Mouse (Mus musculus) neural tube, embryonic 14.5 days (tissue): ENCODE data around the gene Lpo. TPM values are rescaled to one million over a fixed set of nuclear protein-coding genes. Genes with fewer than 3 reads are reported as not detected.
"Not testable (repeated sequence)": the region's sequence is repeated elsewhere in the genome, so short reads cannot be mapped to it uniquely, and the experiment has no call there.

Experiments
- ATAC-seq: fragments of 200-750 bp; cut with Nextera tagmentation; 2 replicates; pipeline ENCODE4 v1.8.0; 2017; ENCODE audit warnings: low read depth, mild to moderate bottlenecking, moderate TSS enrichment, moderate library complexity
- H3K27ac ChIP-seq: fragments of 300-500 bp; sonication (generic); 2 replicates; pipeline ENCODE4 v1.5.1; 2014; ENCODE audit warnings: low read depth, mild to moderate bottlenecking, control low read depth, low read length, moderate library complexity, mixed read lengths
- H3K27me3 ChIP-seq: fragments of 300-500 bp; sonication (generic); 2 replicates; pipeline ENCODE4 v1.6.1; 2014; ENCODE audit warnings: low read length; ENCODE audit not compliant: control insufficient read depth, insufficient read depth
- H3K36me3 ChIP-seq: fragments of 300-500 bp; sonication (generic); 2 replicates; pipeline ENCODE4 v1.6.1; 2014; ENCODE audit warnings: low read length, mixed read lengths; ENCODE audit not compliant: control insufficient read depth, insufficient read depth
- H3K4me1 ChIP-seq: fragments of 300-500 bp; sonication (generic); 2 replicates; pipeline ENCODE4 v1.6.1; 2014; ENCODE audit warnings: low read length; ENCODE audit not compliant: control insufficient read depth, insufficient read depth
- H3K4me2 ChIP-seq: fragments of 300-500 bp; sonication (generic); 2 replicates; pipeline ENCODE4 v1.6.1; 2014; ENCODE audit warnings: mild to moderate bottlenecking, low read depth, low read length, control low read depth
- H3K4me3 ChIP-seq: fragments of 300-500 bp; sonication (generic); 2 replicates; pipeline ENCODE4 v1.5.1; 2014; ENCODE audit warnings: low read depth, low read length, control low read depth, mixed read lengths
- H3K9ac ChIP-seq: fragments of 300-500 bp; sonication (generic); replicated peaks from 2 replicates; pipeline ENCODE4 v1.6.1; 2014; ENCODE audit warnings: low read depth, mild to moderate bottlenecking, control low read depth, low read length, mixed read lengths
- H3K9me3 ChIP-seq: fragments of 300-500 bp; sonication (generic); 2 replicates; pipeline ENCODE4 v1.6.1; 2016; ENCODE audit warnings: low read length; ENCODE audit not compliant: control insufficient read depth
- WGBS: fragments of 180-500 bp; shearing (Covaris S2); extraction: QIAGEN DNeasy Blood & Tissue Kit; methylation state at CpG from one replicate; pipeline ENCODE4 v1.1.7; 2014; 5-methylcytosine and 5-hydroxymethylcytosine counted together
- polyA plus RNA-seq: library from polyadenylated mRNA; unstranded; fragments of >200 nt; fragmentation: Nextera tagmentation; extraction: Ambion mirVana; gene quantifications from 2 replicates; pipeline ENCODE4 v1.2.1, GENCODE M21; 2014

Lpo gene
- 0.93 and 1.3 TPM in 2 replicates for polyA plus RNA-seq

DNA sequence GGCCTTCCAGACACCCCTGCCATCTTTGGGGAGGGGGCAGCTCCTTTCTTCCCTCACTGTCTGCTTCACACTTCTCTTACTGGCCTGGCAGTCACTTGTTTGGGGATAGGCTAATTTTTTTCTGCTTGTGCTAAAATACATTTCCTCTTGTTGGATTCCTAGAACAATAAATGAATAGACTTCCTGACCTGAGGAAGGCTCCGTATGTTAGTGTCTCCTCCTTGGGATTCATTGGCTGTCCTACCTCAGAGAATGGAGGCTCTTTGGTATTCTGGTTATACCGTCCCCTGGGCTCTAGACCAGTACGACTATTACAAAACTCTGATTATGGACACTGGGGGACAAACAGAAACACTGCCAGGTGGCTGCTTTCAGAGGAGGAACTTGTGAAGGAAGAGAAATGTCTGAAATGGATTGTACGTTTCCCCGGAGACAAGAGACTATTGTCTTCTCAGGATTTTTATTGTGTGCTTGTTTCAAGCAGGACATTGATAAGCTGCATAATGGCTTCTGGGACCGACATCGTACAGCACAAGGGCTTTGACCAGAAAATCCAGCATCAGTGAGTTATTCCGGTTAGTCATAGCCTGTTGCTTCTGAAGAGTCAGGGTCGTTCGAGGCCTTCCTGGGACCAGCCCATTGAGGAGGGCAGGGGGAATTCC lies at the start of gene Lpo:
Lpo (minus strand) TSS at position 51 of the 662 bp plus-strand sequence.
- H3K36me3 ChIP-seq, result no peaks in the 10 kb centered on the region
- H3K9me3 ChIP-seq, result no peaks in the 10 kb centered on the region
- 16% methylated on average over 10 of the region's 10 CpGs for WGBS
- no peak within 1 kb of the TSS for H3K27ac ChIP-seq
- no peak within 1 kb of the TSS for H3K4me2 ChIP-seq
- no peaks in the 10 kb centered on the region for H3K4me1 ChIP-seq
- no peak within 1 kb of the TSS for H3K4me3 ChIP-seq
- H3K9ac ChIP-seq, result no peak within 1 kb of the TSS
- no peak for ATAC-seq
- H3K27me3 ChIP-seq, result no peaks in the 10 kb centered on the region

GRCm38 (mm10) chr11:87875436-87875835 lies 47.3 kb upstream of the Lpo start, which contains the start of gene Epx:
Epx (minus strand) TSS chr11:87875536.
- WGBS, result 87% methylated on average over 6 of the region's 6 CpGs
- H3K4me3 ChIP-seq, result no peak within 1 kb of the TSS
- no peaks in the 10 kb centered on the region for H3K36me3 ChIP-seq
- H3K4me2 ChIP-seq, result no peak within 1 kb of the TSS
- H3K9ac ChIP-seq, result no peak within 1 kb of the TSS
- H3K9me3 ChIP-seq, result no peaks in the 10 kb centered on the region
- no peaks in the 10 kb centered on the region for H3K27me3 ChIP-seq
- no peak for ATAC-seq
- H3K4me1 ChIP-seq, result no peaks in the 10 kb centered on the region
- H3K27ac ChIP-seq, result no peak within 1 kb of the TSS

- Histone ChIP-seq H3K4me2 (no peak overlapping the region), H3K9me3 (no peaks in the 10 kb centered on the region), H3K27me3 (no peaks in the 10 kb centered on the region), H3K27ac (no peak overlapping the region), H3K36me3 (no peaks in the 10 kb centered on the region), H3K4me1 (no peaks in the 10 kb centered on the region), H3K4me3 (no peak overlapping the region), H3K9ac (no peak overlapping the region)
- no peak for ATAC-seq
- WGBS, result 46% methylated on average over 8 of the region's 8 CpGs
These were observed 43.7 kb upstream of the Lpo start for GRCm38 (mm10) chr11:87871766-87872165.

DNA sequence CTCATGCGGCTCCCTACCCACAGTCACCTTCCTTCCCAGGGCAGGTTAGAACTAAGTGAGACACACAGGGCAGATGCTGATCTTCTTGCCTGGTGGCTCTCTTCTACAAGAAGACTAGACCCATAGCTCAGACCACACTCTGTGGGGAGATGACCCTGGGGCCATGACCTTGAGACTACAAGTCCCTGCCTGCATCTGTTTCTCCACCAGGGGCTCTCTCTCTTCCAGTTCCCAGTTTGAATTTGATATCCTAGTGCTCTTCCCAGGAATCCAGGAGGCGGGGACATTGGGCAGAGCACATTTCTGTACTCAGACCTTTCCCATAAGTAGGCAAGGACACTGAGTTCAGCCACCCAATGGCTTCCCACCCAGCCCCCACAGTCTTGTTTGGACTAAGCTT lies 42.0 kb upstream of the Lpo start:
- Histone ChIP-seq H3K9ac (no peak overlapping the region), H3K27ac (no peak overlapping the region), H3K27me3 (no peaks in the 10 kb centered on the region), H3K4me2 (no peak overlapping the region), H3K4me1 (no peaks in the 10 kb centered on the region), H3K4me3 (no peak overlapping the region), H3K36me3 (no peaks in the 10 kb centered on the region), H3K9me3 (no peaks in the 10 kb centered on the region)
- ATAC-seq, result no peak
- WGBS, result 74% methylated on average over 2 of the region's 2 CpGs

DNA sequence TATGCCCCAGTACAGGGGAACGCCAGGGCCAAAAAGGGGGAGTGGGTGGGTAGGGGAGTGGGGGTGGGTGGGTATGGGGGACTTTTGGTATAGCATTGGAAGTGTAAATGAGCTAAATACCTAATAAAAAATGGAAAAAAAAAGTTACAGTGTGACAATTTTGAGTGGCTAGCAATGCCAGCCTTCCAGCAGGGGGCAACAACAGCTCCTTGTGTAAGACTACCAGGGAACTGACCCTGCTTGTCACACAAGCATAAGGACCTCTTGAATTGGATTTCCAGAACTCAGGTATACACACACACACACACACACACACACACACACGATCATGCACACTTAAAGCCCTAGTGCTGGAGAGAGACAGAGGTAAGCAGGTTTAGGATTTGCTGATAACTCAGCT lies 38.8 kb upstream of the Lpo start:
- not testable (repeated sequence) for ATAC-seq, H3K9ac ChIP-seq, H3K4me2 ChIP-seq, H3K27me3 ChIP-seq, H3K27ac ChIP-seq, H3K4me1 ChIP-seq, H3K9me3 ChIP-seq, H3K36me3 ChIP-seq, H3K4me3 ChIP-seq
- WGBS, result 92% methylated on average over 1 of the region's 2 CpGs

DNA sequence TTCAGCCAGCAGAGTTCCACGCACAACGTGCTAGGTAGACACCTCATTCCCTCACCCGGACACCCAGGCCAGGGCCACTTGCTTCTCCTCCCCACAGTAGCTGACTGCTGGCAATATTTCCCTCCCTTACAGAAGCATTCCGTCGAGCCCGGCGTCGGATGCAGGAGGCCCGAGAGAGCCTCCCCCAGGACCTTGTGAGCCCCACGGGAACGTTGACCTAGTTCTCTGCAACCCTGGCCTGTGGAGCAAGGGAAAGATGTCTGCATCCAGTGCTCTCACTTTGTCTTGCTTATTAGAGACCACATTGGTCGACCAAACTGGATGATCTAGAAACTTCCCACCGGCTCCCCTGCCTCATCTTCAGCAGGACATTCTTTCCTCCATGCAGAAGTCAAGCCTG lies 34.7 kb upstream of the Lpo start:
- H3K27me3 ChIP-seq, result no peaks in the 10 kb centered on the region
- no peaks in the 10 kb centered on the region for H3K4me1 ChIP-seq
- WGBS, result 96% methylated on average over 13 of the region's 13 CpGs
- H3K9ac ChIP-seq, result no peak overlapping the region
- H3K4me3 ChIP-seq, result no peak overlapping the region
- H3K36me3 ChIP-seq, result 0 out of 2 replicates have a peak, but pooled peaks cover 6% of the 10 kb centered on the region
- ATAC-seq, result no peak
- H3K9me3 ChIP-seq, result no peaks in the 10 kb centered on the region
- H3K27ac ChIP-seq, result no peak overlapping the region
- H3K4me2 ChIP-seq, result no peak overlapping the region

- 69% methylated on average over 9 of the region's 9 CpGs for WGBS
- Histone ChIP-seq H3K27ac (no peak overlapping the region), H3K9me3 (no peaks in the 10 kb centered on the region), H3K4me3 (no peak overlapping the region), H3K9ac (no peak overlapping the region), H3K4me2 (no peak overlapping the region), H3K27me3 (no peaks in the 10 kb centered on the region), H3K4me1 (no peaks in the 10 kb centered on the region), H3K36me3 (0 out of 2 replicates have a peak, but pooled peaks cover 7% of the 10 kb centered on the region)
- ATAC-seq, result no peak
These were observed 32.3 kb upstream of the Lpo start for GRCm38 (mm10) chr11:87860426-87860825.

DNA sequence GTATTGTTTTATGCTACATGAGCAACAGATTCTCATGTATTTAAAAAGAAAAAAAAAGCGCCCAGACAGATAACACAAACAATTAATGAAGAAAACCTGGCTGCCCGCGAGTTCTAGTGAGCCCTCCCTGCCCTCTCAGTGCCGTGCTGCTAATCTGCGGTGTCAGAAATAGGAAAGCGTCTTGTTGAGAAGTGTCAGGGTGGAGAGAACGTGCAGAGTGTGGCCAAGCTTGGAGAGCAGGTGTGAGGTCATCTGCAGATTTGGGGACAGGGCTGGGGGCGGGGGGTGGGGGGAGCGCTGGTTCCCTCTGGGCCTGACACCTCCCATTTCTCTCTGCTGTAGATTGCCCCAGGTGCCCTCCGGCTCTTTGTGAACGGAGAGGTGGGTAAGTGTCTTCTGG lies 31.2 kb upstream of the Lpo start:
- no peak overlapping the region for H3K4me3 ChIP-seq
- H3K4me2 ChIP-seq, result no peak overlapping the region
- H3K9me3 ChIP-seq, result no peaks in the 10 kb centered on the region
- H3K4me1 ChIP-seq, result no peaks in the 10 kb centered on the region
- H3K9ac ChIP-seq, result no peak overlapping the region
- H3K36me3 ChIP-seq, result 0 out of 2 replicates have a peak, but pooled peaks cover 7% of the 10 kb centered on the region
- H3K27me3 ChIP-seq, result no peaks in the 10 kb centered on the region
- ATAC-seq, result no peak
- 92% methylated on average over 11 of the region's 11 CpGs for WGBS
- H3K27ac ChIP-seq, result no peak overlapping the region

GRCm38 (mm10) chr11:87854550-87854949 lies 26.5 kb upstream of the Lpo start:
- Histone ChIP-seq H3K27ac (no peak overlapping the region), H3K36me3 (0 out of 2 replicates have a peak, but pooled peaks cover 7% of the 10 kb centered on the region), H3K9ac (no peak overlapping the region), H3K4me3 (no peak overlapping the region), H3K4me1 (0 out of 2 replicates have a peak, but pooled peaks cover 3% of the 10 kb centered on the region), H3K27me3 (no peaks in the 10 kb centered on the region), H3K4me2 (no peak overlapping the region), H3K9me3 (no peaks in the 10 kb centered on the region)
- ATAC-seq, result no peak
- 96% methylated on average over 7 of the region's 7 CpGs for WGBS
